Mouse (Mus musculus): ENCODE results near the gene Gps1. TPM values are rescaled to one million over a fixed set of nuclear protein-coding genes. Genes with fewer than 3 reads are reported as not detected.

Gps1 gene
- polyA plus RNA-seq, 1 experiment from 2014 or later: 224 TPM

DNA sequence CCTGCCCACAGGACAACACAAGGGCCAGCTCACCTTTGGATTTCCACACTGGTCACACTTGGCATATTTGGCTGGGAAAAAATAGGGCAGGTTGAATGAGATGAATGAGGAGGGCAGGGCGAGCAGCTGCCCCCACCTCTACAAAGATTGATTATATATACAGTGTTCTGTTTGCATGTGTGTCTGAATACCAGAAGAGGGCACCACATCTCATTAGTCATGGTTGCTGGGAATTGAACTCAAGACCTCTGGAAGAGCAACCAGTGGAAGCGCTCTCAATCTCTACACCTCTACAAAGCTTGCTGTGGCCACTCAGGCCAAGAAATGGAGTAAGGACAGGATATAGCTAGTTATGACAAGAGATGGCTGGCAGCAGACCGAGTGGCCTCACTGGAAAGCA, 5.7 kb downstream of the Gps1 start:
- H3K9ac ChIP-seq (replicated peaks; ENCODE audit: low read depth, low read length): no peak overlapping the region
- H3K36me3 ChIP-seq (ENCODE audit: control insufficient read depth, insufficient read depth, low read length): peaks cover 72% of the 10 kb centered on the region
- no peak overlapping the region for H3K4me2 ChIP-seq (replicated peaks; ENCODE audit: low read depth, low read length)
- H3K9me3 ChIP-seq (ENCODE audit: control insufficient read depth, low read depth, low read length): no peaks in the 10 kb centered on the region
- H3K27me3 ChIP-seq (ENCODE audit: control insufficient read depth, insufficient read depth, low read length): no peaks in the 10 kb centered on the region
- H3K27ac ChIP-seq (ENCODE audit: low read length): no peak overlapping the region
- peaks cover 10% of the 10 kb centered on the region; the same call in 1 of the 2 replicates for H3K4me1 ChIP-seq (ENCODE audit: control insufficient read depth, insufficient read depth, low read length)
- no peak for ATAC-seq (ENCODE audit: insufficient number of reproducible peaks, insufficient read depth, low FRiP score, low read depth)
- 77% methylated on average over 3 of the region's 3 CpGs for WGBS
- H3K4me3 ChIP-seq (ENCODE audit: low read depth, low read length): no peak overlapping the region

DNA sequence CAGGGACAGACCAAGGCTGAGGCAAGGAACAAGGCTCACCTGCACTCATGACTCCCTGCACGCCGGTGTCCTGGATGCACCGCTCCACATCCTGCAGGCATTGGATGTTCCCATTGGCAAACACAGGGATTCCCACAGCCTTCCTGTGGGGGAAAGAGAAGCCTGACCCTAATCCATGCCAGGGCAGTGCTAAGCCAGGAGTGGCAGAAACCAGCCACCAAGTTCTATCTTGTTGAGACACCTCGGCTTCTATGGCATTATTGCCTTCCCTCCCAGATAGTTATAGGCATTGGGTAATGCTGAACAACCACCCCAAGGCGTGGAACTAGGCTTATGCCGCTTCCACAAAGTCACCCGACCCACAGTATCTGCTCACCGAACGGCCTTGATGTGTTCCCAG, 8.6 kb downstream of the Gps1 start:
- H3K4me2 ChIP-seq (replicated peaks; ENCODE audit: low read depth, low read length): no peak overlapping the region
- H3K27ac ChIP-seq (ENCODE audit: low read length): no peak overlapping the region
- 96% methylated on average over 9 of the region's 9 CpGs for WGBS
- no peaks in the 10 kb centered on the region for H3K9me3 ChIP-seq (ENCODE audit: control insufficient read depth, low read depth, low read length)
- no peak overlapping the region for H3K4me3 ChIP-seq (ENCODE audit: low read depth, low read length)
- H3K27me3 ChIP-seq (ENCODE audit: control insufficient read depth, insufficient read depth, low read length): no peaks in the 10 kb centered on the region
- peaks cover 57% of the 10 kb centered on the region for H3K36me3 ChIP-seq (ENCODE audit: control insufficient read depth, insufficient read depth, low read length)
- peaks cover 11% of the 10 kb centered on the region for H3K4me1 ChIP-seq (ENCODE audit: control insufficient read depth, insufficient read depth, low read length)
- H3K9ac ChIP-seq (replicated peaks; ENCODE audit: low read depth, low read length): no peak overlapping the region
- ATAC-seq (ENCODE audit: insufficient number of reproducible peaks, insufficient read depth, low FRiP score, low read depth): no peak

DNA sequence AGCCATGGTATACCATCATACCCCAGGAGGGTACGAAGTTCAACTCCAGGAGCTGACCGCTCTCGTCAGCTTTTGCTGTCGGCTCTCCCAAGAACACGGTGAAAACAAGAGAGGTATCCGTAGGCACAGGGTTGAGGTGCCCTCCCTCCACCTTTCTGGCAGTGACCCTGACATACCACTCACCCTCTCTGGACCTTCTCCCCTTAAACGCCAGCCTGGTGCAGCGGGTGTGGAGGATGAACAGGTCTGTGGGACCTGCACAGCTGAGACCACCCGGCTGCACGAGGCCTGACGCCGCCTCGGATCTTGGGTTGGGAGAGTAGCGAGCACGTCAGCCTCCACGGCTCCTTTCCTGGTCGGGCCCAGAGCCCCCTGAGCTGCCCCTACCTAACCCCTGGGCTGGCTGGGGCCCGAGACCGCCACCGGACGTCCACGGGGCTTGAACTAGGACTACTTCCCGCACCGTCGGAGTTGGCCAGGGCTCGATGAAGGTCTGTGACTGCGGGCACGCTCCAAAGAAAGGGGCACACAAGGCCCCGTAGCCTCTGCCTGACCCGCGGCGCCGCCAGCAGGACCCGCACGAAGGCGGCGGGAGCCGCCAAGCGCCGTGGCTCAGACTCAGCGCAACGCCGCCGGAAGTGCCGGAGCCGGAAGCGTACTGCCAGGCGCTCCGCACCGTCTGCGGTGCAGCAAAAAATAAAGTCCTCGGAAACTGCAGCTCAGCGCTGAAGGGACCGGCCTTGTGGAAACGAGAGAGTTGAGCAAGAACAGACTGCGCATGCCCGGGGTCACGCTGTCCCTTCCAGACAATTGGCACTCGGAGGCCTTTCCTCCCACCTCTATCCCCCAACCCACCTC, 11.9 kb downstream of the Gps1 start, which contains the start of gene Dus1l:
Gene Dus1l (minus strand): TSS at position 648 of the 858 bp plus-strand sequence.
- peak; percentile 85 for ATAC-seq (ENCODE audit: insufficient number of reproducible peaks, insufficient read depth, low FRiP score, low read depth)
- H3K9ac ChIP-seq (replicated peaks; ENCODE audit: low read depth, low read length): peak within 1 kb of the TSS; percentile 95
- no peaks in the 10 kb centered on the region for H3K9me3 ChIP-seq (ENCODE audit: control insufficient read depth, low read depth, low read length)
- H3K4me3 ChIP-seq (ENCODE audit: low read depth, low read length): peak within 1 kb of the TSS; percentile 100
- H3K27me3 ChIP-seq (ENCODE audit: control insufficient read depth, insufficient read depth, low read length): no peaks in the 10 kb centered on the region
- H3K27ac ChIP-seq (ENCODE audit: low read length): peak within 1 kb of the TSS; percentile 69
- peaks cover 30% of the 10 kb centered on the region for H3K36me3 ChIP-seq (ENCODE audit: control insufficient read depth, insufficient read depth, low read length)
- WGBS: 1% methylated on average over 59 of the region's 59 CpGs
- peak within 1 kb of the TSS; percentile 96 for H3K4me2 ChIP-seq (replicated peaks; ENCODE audit: low read depth, low read length)
- H3K4me1 ChIP-seq (ENCODE audit: control insufficient read depth, insufficient read depth, low read length): peaks cover 17% of the 10 kb centered on the region

DNA sequence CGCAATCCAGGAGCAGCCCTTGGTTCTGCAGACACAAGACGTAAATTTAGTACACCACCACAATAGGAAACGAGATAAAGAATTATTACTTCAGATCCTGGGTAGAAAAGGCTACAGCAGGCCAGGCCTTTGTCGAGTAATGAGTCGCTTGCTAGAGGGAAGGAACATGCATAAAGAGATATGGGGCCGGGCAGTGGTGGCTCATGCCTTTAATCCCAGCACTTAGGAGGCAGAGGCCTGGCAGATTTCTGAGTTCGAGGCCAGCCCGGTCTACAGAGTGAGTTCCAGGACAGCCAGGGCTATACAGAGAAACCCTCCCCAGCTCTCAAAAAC, 12.5 kb downstream of the Gps1 start:
- peaks cover 17% of the 10 kb centered on the region for H3K4me1 ChIP-seq (ENCODE audit: control insufficient read depth, insufficient read depth, low read length)
- peaks cover 24% of the 10 kb centered on the region for H3K36me3 ChIP-seq (ENCODE audit: control insufficient read depth, insufficient read depth, low read length)
- H3K4me3 ChIP-seq (ENCODE audit: low read depth, low read length): peak overlapping the region; percentile 100; the same call in 1 of the 2 replicates
- H3K27me3 ChIP-seq (ENCODE audit: control insufficient read depth, insufficient read depth, low read length): no peaks in the 10 kb centered on the region
- ATAC-seq (ENCODE audit: insufficient number of reproducible peaks, insufficient read depth, low FRiP score, low read depth): no peak
- peak overlapping the region; percentile 31 for H3K4me2 ChIP-seq (replicated peaks; ENCODE audit: low read depth, low read length)
- peak overlapping the region; percentile 69 for H3K27ac ChIP-seq (ENCODE audit: low read length)
- WGBS: 30% methylated on average over 8 of the region's 8 CpGs
- no peak overlapping the region for H3K9ac ChIP-seq (replicated peaks; ENCODE audit: low read depth, low read length)
- no peaks in the 10 kb centered on the region for H3K9me3 ChIP-seq (ENCODE audit: control insufficient read depth, low read depth, low read length)

DNA sequence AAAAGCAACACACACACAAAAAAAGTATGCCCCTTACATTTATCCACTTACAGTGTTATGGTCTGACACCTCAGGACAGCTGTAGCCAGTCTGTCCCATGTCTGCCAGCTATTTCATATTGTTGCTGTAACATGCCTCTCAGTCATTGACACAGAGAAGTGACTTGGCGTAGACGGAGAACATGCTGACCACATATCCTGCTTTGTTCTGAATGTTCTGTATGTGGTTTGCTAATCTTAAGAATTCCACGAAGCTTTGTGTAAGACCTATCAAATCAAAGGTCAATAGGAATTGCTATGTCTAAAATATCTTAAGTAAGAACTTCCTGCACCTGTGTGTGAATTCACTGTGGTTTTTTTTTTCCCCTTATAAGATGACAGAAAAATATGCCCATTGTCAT, 14.2 kb downstream of the Gps1 start:
- Histone ChIP-seq H3K4me1 (ENCODE audit: control insufficient read depth, insufficient read depth, low read length) (peaks cover 17% of the 10 kb centered on the region), H3K4me2 (replicated peaks; ENCODE audit: low read depth, low read length) (no peak overlapping the region), H3K27ac (ENCODE audit: low read length) (no peak overlapping the region), H3K9me3 (ENCODE audit: control insufficient read depth, low read depth, low read length) (no peaks in the 10 kb centered on the region), H3K36me3 (ENCODE audit: control insufficient read depth, insufficient read depth, low read length) (peaks cover 8% of the 10 kb centered on the region; the same call in 1 of the 2 replicates), H3K4me3 (ENCODE audit: low read depth, low read length) (no peak overlapping the region), H3K9ac (replicated peaks; ENCODE audit: low read depth, low read length) (no peak overlapping the region), H3K27me3 (ENCODE audit: control insufficient read depth, insufficient read depth, low read length) (no peaks in the 10 kb centered on the region)
- 86% methylated on average over 3 of the region's 3 CpGs for WGBS
- ATAC-seq (ENCODE audit: insufficient number of reproducible peaks, insufficient read depth, low FRiP score, low read depth): no peak

DNA sequence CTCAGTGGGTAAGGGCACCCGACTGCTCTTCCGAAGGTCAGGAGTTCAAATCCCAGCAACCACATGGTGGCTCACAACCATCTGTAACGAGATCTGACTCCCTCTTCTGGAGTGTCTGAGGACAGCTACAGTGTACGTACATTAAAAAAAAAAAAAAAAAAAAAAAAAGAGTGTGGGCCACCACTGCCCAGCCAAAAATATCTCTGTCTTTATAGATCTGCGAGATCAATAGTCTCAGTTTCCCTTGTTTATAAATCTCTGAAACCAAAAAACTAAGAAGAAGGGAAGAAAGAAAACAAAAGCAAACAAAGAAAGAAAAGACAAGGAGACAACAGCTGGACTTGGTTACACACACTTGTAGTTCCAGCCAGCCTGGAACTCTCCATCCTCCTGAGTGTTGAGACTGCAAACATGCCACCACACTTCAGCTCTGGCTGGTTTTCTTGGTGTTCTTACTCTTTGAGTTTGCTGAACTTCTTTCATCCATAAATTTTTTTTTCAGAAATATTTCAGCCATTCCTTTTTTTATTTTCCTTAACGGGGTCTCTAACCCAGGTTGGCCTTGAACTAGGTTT, 15.3 kb downstream of the Gps1 start:
- H3K36me3 ChIP-seq (ENCODE audit: control insufficient read depth, insufficient read depth, low read length): peaks cover under 1% of the 10 kb centered on the region; the same call in 1 of the 2 replicates
- H3K9me3 ChIP-seq (ENCODE audit: control insufficient read depth, low read depth, low read length): no peaks in the 10 kb centered on the region
- no peak overlapping the region for H3K4me2 ChIP-seq (replicated peaks; ENCODE audit: low read depth, low read length)
- 66% methylated on average over 6 of the region's 6 CpGs for WGBS
- H3K9ac ChIP-seq (replicated peaks; ENCODE audit: low read depth, low read length): no peak overlapping the region
- no peaks in the 10 kb centered on the region for H3K27me3 ChIP-seq (ENCODE audit: control insufficient read depth, insufficient read depth, low read length)
- no peak for ATAC-seq (ENCODE audit: insufficient number of reproducible peaks, insufficient read depth, low FRiP score, low read depth)
- H3K4me3 ChIP-seq (ENCODE audit: low read depth, low read length): no peak overlapping the region
- peaks cover 17% of the 10 kb centered on the region for H3K4me1 ChIP-seq (ENCODE audit: control insufficient read depth, insufficient read depth, low read length)
- no peak overlapping the region for H3K27ac ChIP-seq (ENCODE audit: low read length)

DNA sequence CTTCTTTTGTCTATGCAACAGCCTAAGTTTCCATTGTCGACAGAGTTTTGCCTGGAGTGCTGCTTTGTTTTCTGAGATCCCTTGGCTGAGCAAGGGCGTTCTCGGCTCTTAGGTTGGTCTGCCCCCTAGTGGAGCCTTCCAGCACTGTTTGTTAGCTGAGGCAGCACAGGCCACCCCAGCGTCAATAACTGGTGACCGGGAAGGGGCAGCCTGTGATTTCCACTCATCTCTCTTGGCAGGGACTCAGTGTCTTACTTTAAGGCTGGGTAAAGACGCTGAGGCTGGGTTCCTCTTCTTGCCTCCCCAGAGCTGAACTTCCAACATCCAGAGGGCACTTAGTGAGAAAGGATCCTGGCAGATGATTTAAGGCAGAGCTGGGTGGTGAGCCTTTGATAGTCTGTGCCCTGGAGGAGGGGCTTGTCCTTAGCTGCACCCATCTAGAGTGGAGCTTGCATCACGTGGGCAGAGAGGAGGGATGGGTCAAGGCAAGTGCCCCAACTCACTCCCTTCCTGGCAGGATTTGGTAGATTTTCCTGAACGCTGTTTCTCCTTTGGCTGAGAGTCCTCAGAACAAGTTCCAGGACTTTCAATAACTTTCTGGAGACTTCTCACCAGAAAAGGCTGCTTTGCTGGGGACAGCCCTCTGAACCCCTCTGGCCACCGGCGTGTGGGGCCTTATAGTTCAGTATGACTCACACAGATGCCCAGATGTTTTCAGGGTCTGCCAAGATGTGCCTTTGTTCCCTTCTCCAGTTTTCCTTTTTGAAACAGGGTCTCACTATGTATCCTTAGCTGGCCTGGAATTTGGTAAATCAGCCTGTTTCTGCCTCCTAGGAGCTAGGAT, 16.2 kb downstream of the Gps1 start:
- peak; percentile 78 for ATAC-seq (ENCODE audit: insufficient number of reproducible peaks, insufficient read depth, low FRiP score, low read depth)
- Histone ChIP-seq H3K4me1 (ENCODE audit: control insufficient read depth, insufficient read depth, low read length) (peaks cover 12% of the 10 kb centered on the region), H3K9me3 (ENCODE audit: control insufficient read depth, low read depth, low read length) (no peaks in the 10 kb centered on the region), H3K4me2 (replicated peaks; ENCODE audit: low read depth, low read length) (no peak overlapping the region), H3K9ac (replicated peaks; ENCODE audit: low read depth, low read length) (no peak overlapping the region; the same call in 1 of the 2 replicates), H3K4me3 (ENCODE audit: low read depth, low read length) (no peak overlapping the region), H3K27me3 (ENCODE audit: control insufficient read depth, insufficient read depth, low read length) (no peaks in the 10 kb centered on the region), H3K27ac (ENCODE audit: low read length) (no peak overlapping the region), H3K36me3 (ENCODE audit: control insufficient read depth, insufficient read depth, low read length) (0 out of 2 replicates have a peak, but pooled peaks cover 2% of the 10 kb centered on the region)
- WGBS: 13% methylated on average over 10 of the region's 10 CpGs

DNA sequence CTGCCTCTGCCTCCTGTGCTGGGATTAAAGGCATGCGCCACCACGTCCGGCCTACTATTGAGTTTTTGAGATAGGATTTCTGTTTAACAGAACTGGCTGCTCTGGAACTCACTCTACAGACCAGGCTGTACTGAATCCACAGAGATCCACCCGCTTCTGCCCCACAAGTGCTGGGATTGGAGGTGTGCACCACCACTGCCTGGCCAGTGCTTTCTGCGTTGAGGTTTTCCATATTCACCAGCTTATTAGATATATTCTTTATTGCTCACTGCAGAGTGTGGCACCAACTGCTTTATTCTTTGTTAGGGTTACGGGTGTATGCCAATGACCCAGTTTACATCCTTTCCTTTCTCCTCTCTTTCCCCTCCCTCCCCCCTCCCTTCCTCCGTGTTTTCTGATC, 20.2 kb downstream of the Gps1 start:
- H3K27ac ChIP-seq (ENCODE audit: low read length): no peak overlapping the region
- no peaks in the 10 kb centered on the region for H3K9me3 ChIP-seq (ENCODE audit: control insufficient read depth, low read depth, low read length)
- no peaks in the 10 kb centered on the region for H3K27me3 ChIP-seq (ENCODE audit: control insufficient read depth, insufficient read depth, low read length)
- H3K36me3 ChIP-seq (ENCODE audit: control insufficient read depth, insufficient read depth, low read length): peaks cover 41% of the 10 kb centered on the region
- H3K4me2 ChIP-seq (replicated peaks; ENCODE audit: low read depth, low read length): no peak overlapping the region
- 73% methylated on average over 7 of the region's 7 CpGs for WGBS
- 0 out of 2 replicates have a peak, but pooled peaks cover 6% of the 10 kb centered on the region for H3K4me1 ChIP-seq (ENCODE audit: control insufficient read depth, insufficient read depth, low read length)
- H3K4me3 ChIP-seq (ENCODE audit: low read depth, low read length): no peak overlapping the region
- no peak overlapping the region for H3K9ac ChIP-seq (replicated peaks; ENCODE audit: low read depth, low read length)
- ATAC-seq (ENCODE audit: insufficient number of reproducible peaks, insufficient read depth, low FRiP score, low read depth): no peak

Data from stomach, embryonic 14.5 days (tissue).